Mouse (Mus musculus): Measurements from ENCODE around the gene Meis1. TPM values are rescaled to one million over a fixed set of nuclear protein-coding genes. Genes with fewer than 3 reads are reported as not detected.

Gene Meis1
- 8.2 and 8.5 TPM in 2 replicates for polyA plus RNA-seq (2012; rRNA removed)

DNA sequence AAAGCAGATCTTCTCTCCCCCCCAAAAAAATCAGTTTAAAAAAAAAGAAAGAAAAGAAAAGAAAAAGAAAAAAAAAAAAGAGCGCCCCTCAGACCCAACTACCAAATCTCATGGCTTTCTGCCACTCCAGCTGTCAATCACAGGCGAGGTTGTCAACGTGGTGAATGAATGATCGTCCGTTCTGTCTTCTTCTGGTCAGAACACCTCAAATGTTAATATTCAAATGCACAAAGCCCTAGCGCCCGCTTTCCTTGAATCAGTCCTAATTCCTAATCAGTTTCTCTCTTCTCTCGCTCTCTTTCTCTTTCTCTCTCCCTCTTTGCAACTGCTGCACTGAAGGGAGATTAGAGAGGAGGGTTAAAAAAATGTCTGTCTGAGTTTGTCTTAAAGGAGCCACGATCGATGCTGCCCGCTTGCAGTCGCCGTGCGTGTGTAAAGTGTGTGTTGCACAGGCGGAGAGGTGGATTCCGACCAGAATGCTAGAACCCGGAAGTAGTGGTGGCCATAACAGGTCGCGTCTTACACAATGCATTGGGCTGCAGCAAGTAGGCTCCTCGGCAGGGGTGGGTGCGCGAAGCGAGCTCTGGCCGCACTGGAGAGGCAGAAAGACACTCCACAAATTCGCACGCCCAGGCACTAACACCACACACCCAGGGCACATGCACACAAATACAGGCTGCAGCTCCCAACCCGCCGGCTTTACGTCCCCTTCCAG is at the start of gene Meis1:
Gene Meis1, minus strand, starts transcription at position 497 of the 715 bp plus-strand sequence.

Measured in colon, adult 2 months (tissue).